Mouse (Mus musculus): ENCODE data around the gene C1ql2.

GRCm38 (mm10) chr1:120389734-120390133, 49.4 kb downstream of the C1ql2 start:
- TF ChIP-seq GATA1 (IDR thresholded peaks at IDR 0.05; ENCODE audit: borderline replicate concordance, low read length) (no peak), FLI1 (IDR thresholded peaks at IDR 0.05; ENCODE audit: low read length) (no peak)

All from megakaryocyte, embryonic 14.5 days (primary cell).